Mouse (Mus musculus) neural tube, embryonic 15.5 days (tissue): ENCODE data around the gene Gm9044. TPM values are rescaled to one million over a fixed set of nuclear protein-coding genes. Genes with fewer than 3 reads are reported as not detected.
"Not testable (repeated sequence)": the region's sequence is repeated elsewhere in the genome, so short reads cannot be mapped to it uniquely, and the experiment has no call there.

ENCODE experiments used
- ATAC-seq: fragments of 200-750 bp; cut with Nextera tagmentation; 2 replicates; pipeline ENCODE4 v1.8.0; 2017; ENCODE audit warnings: mild to moderate bottlenecking, moderate TSS enrichment, moderate library complexity; ENCODE audit not compliant: low FRiP score
- H3K27ac ChIP-seq: fragments of 300-500 bp; sonication (generic); replicated peaks from 2 replicates; pipeline ENCODE4 v1.5.1; 2015; ENCODE audit warnings: mild to moderate bottlenecking, inconsistent platforms
- H3K27me3 ChIP-seq: fragments of 300-500 bp; sonication (generic); replicated peaks from 2 replicates; pipeline ENCODE4 v1.6.1; 2015; ENCODE audit warnings: inconsistent platforms
- H3K36me3 ChIP-seq: fragments of 300-500 bp; sonication (generic); 2 replicates; pipeline ENCODE4 v1.6.1; 2015; ENCODE audit warnings: inconsistent platforms
- H3K4me1 ChIP-seq: fragments of 300-500 bp; sonication (generic); 2 replicates; pipeline ENCODE4 v1.6.1; 2015; ENCODE audit warnings: inconsistent platforms
- H3K4me2 ChIP-seq: fragments of 300-500 bp; sonication (generic); 2 replicates; pipeline ENCODE4 v1.6.1; 2015; ENCODE audit warnings: inconsistent platforms, mild to moderate bottlenecking, moderate library complexity
- H3K4me3 ChIP-seq: fragments of 300-500 bp; sonication (generic); replicated peaks from 2 replicates; pipeline ENCODE4 v1.5.1; 2015; ENCODE audit warnings: mild to moderate bottlenecking, inconsistent platforms
- H3K9ac ChIP-seq: fragments of 300-500 bp; sonication (generic); replicated peaks from 2 replicates; pipeline ENCODE4 v1.6.1; 2015; ENCODE audit warnings: mild to moderate bottlenecking, inconsistent platforms
- H3K9me3 ChIP-seq: fragments of 300-500 bp; sonication (generic); replicated peaks from 2 replicates; pipeline ENCODE4 v1.6.1; 2016; ENCODE audit warnings: inconsistent platforms
- WGBS: fragments of 180-500 bp; shearing (Covaris S2); methylation state at CpG from one replicate; pipeline ENCODE4 v1.1.7; 2015; ENCODE audit warnings: mixed read lengths; 5-methylcytosine and 5-hydroxymethylcytosine counted together
- polyA plus RNA-seq: library from polyadenylated mRNA; unstranded; fragments of >200 nt; fragmentation: Nextera tagmentation; extraction: Ambion mirVana; gene quantifications from 2 replicates; pipeline ENCODE4 v1.2.1, GENCODE M21; 2015

Gene Gm9044
- not detected in 2 replicates for polyA plus RNA-seq

GRCm38 (mm10) chr10:118332308-118332707, at the start of gene Gm9044:
TSS of gene Gm9044 (minus strand) at chr10:118332408.
- not testable (repeated sequence) for H3K27me3 ChIP-seq, H3K36me3 ChIP-seq, ATAC-seq, H3K4me1 ChIP-seq, H3K9me3 ChIP-seq, H3K4me2 ChIP-seq, H3K4me3 ChIP-seq, H3K27ac ChIP-seq, H3K9ac ChIP-seq
- no CpG with 5 or more reads among the region's 14 CpGs for WGBS

GRCm38 (mm10) chr10:118370443-118370842, 38.2 kb upstream of the Gm9044 start:
- Histone ChIP-seq H3K9me3 (no peaks in the 10 kb centered on the region), H3K4me2 (peak overlapping the region; percentile 53), H3K4me3 (no peak overlapping the region; the same call in 1 of the 2 replicates), H3K27me3 (no peaks in the 10 kb centered on the region), H3K4me1 (peaks cover 3% of the 10 kb centered on the region; the same call in 1 of the 2 replicates), H3K9ac (peak overlapping the region; percentile 38; the same call in 1 of the 2 replicates), H3K36me3 (no peaks in the 10 kb centered on the region), H3K27ac (no peak overlapping the region)
- peak; percentile 87 for ATAC-seq
- 6% methylated on average over 10 of the region's 10 CpGs for WGBS

DNA sequence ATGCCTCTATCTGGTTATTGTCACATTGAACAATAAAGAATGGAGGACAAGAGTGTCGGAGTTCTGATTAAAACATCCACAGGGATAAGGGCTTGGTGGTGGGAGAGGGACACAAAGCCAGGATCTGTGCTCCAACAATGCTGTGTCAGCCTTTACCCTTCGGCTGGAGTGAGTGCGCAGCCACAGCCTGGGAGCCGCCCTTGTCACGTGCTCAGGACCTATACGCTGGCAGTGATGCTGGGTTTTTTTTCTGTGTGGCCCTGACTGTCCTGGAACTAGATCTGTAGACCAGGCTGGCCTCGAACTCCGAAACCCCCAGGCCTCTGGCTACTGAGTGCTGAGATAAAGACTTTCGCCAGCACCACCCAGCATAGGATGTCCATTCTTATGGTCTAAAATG, 37.3 kb upstream of the Gm9044 start:
- 91% methylated on average over 9 of the region's 9 CpGs for WGBS
- Histone ChIP-seq H3K27me3 (no peaks in the 10 kb centered on the region), H3K27ac (no peak overlapping the region), H3K36me3 (no peaks in the 10 kb centered on the region), H3K4me2 (no peak overlapping the region), H3K9ac (no peak overlapping the region), H3K4me1 (peaks cover 3% of the 10 kb centered on the region; the same call in 1 of the 2 replicates), H3K4me3 (no peak overlapping the region), H3K9me3 (no peaks in the 10 kb centered on the region)
- no peak for ATAC-seq

DNA sequence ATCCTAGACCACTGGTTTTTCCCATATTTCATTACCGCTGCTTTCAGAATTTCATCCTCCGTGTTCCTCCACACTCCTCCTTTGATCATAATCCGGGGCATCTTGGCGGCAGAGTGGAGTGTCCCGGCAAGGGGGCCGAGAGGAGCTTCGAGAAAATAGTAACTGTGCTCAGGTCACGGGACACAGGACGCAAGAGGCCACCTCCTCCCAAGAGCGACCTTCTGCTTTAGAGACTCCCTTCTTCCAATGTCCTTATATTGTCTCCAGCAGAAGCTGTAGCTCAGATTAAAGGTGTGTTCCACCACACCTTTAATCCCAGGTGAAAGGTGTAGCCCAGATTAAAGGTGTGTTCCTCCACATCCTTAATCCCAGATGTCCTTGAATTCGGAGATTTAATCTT, 21.8 kb upstream of the Gm9044 start, which contains the start of gene Gm9049:
TSS of gene Gm9049 (minus strand) at position 101 of the 400 bp plus-strand sequence.
- not testable (repeated sequence) for H3K4me1 ChIP-seq, H3K4me3 ChIP-seq, H3K4me2 ChIP-seq, H3K36me3 ChIP-seq, H3K9ac ChIP-seq, H3K9me3 ChIP-seq, H3K27me3 ChIP-seq, H3K27ac ChIP-seq, ATAC-seq
- 80% methylated on average over 1 of the region's 11 CpGs for WGBS

GRCm38 (mm10) chr10:118348579-118348978, 16.4 kb upstream of the Gm9044 start, which contains the start of gene Gm9048:
TSS of gene Gm9048 (minus strand) at chr10:118348679.
- not testable (repeated sequence) for H3K4me2 ChIP-seq, H3K27ac ChIP-seq, H3K36me3 ChIP-seq, H3K9me3 ChIP-seq, H3K4me3 ChIP-seq, H3K4me1 ChIP-seq, H3K27me3 ChIP-seq, ATAC-seq, H3K9ac ChIP-seq
- WGBS: 100% methylated on average over 1 of the region's 14 CpGs

DNA sequence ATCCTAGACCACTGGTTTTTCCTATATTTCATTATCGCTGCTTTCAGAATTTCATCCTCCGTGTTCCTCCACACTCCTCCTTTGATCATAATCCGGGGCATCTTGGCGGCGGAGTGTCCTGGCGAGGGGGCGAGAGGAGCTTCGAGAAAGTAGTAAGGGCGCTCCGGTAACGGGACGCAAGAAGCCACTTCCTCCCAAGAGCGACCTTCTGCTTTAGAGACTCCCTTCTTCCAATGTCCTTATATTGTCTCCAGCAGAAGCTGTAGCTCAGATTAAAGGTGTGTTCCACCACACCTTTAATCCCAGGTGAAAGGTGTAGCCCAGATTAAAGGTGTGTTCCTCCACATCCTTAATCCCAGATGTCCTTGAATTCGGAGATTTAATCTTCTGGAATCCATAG, 10.9 kb upstream of the Gm9044 start, which contains the start of gene Gm9046:
TSS of gene Gm9046 (minus strand) at position 101 of the 400 bp plus-strand sequence.
- H3K36me3 ChIP-seq, H3K4me1 ChIP-seq, ATAC-seq, H3K27me3 ChIP-seq, H3K4me2 ChIP-seq, H3K4me3 ChIP-seq, H3K27ac ChIP-seq, H3K9ac ChIP-seq, H3K9me3 ChIP-seq: not testable (repeated sequence)
- no CpG with 5 or more reads among the region's 14 CpGs for WGBS

DNA sequence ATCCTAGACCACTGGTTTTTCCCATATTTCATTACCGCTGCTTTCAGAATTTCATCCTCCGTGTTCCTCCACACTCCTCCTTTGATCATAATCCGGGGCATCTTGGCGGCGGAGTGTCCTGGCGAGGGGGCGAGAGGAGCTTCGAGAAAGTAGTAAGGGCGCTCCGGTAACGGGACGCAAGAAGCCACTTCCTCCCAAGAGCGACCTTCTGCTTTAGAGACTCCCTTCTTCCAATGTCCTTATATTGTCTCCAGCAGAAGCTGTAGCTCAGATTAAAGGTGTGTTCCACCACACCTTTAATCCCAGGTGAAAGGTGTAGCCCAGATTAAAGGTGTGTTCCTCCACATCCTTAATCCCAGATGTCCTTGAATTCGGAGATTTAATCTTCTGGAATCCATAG, 5.5 kb upstream of the Gm9044 start, which contains the start of gene Gm9045:
TSS of gene Gm9045 (minus strand) at position 101 of the 400 bp plus-strand sequence.
- H3K27ac ChIP-seq, H3K27me3 ChIP-seq, H3K9ac ChIP-seq, H3K4me3 ChIP-seq, H3K4me1 ChIP-seq, H3K9me3 ChIP-seq, H3K4me2 ChIP-seq, ATAC-seq, H3K36me3 ChIP-seq: not testable (repeated sequence)
- no CpG with 5 or more reads among the region's 14 CpGs for WGBS

- not testable (repeated sequence) for ATAC-seq, H3K27me3 ChIP-seq, H3K9me3 ChIP-seq, H3K4me3 ChIP-seq, H3K4me2 ChIP-seq, H3K36me3 ChIP-seq, H3K9ac ChIP-seq, H3K4me1 ChIP-seq, H3K27ac ChIP-seq
- WGBS: no CpG with 5 or more reads among the region's 11 CpGs
Observed at GRCm38 (mm10) chr10:118326869-118327268, 5.3 kb downstream of the Gm9044 start, which contains the start of gene Gm9040. TSS of gene Gm9040 (minus strand) at chr10:118326969.

GRCm38 (mm10) chr10:118319024-118319423, 13.2 kb downstream of the Gm9044 start:
- 84% methylated on average over 8 of the region's 8 CpGs for WGBS
- H3K4me1 ChIP-seq: no peaks in the 10 kb centered on the region
- ATAC-seq: no peak

DNA sequence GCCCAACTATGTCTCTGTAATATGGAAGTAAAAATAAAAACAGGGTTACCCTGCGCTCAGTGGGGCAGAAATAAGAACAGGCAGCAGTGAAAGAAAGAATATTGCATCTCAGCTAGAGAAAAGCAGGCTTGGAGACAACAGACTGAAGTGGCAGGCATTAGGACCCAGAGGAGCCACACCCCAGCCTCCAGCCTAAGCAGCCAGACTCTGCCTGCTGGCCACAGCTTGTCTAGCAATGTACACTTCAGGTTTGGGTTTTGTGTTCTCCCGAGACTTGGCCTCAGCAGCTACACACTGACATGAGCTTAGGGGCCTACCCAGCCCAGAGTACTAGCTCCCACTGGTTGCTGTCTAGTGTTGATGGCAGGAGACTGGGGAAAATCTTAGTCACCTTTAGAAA, 30.1 kb downstream of the Gm9044 start:
- not testable (repeated sequence) for ATAC-seq, H3K27me3 ChIP-seq, H3K36me3 ChIP-seq, H3K9ac ChIP-seq, H3K9me3 ChIP-seq, H3K4me1 ChIP-seq, H3K27ac ChIP-seq, H3K4me3 ChIP-seq, H3K4me2 ChIP-seq
- 54% methylated on average over 2 of the region's 2 CpGs for WGBS

More at GRCm38 (mm10) chr10:118319024-118319423, 13.2 kb downstream of the Gm9044 start:
- Histone ChIP-seq H3K4me2 (no peak overlapping the region), H3K9me3 (no peaks in the 10 kb centered on the region), H3K27ac (no peak overlapping the region), H3K9ac (no peak overlapping the region), H3K27me3 (no peaks in the 10 kb centered on the region), H3K4me3 (no peak overlapping the region), H3K36me3 (no peaks in the 10 kb centered on the region)

DNA sequence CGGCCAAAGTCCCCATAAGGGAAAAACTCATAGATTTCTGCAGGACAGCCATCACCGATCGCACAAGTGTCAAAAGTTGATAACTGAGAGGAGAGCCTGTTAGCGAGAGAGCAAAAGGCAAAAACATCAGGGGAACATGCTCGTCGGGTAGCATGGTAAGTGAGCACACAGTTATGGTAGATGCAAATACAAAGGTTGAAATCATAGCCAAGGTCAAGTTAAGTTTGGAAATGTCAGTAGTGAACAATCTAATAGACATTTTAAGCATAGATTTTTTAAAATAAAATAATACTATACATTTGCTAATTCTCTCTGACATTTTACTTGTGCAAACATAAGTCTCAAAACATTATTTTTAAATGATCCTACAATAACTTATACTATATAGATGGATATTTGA, 37.3 kb downstream of the Gm9044 start, which contains the start of gene Iltifb:
TSS of gene Iltifb (minus strand) at position 101 of the 400 bp plus-strand sequence.
- no peak for ATAC-seq
- Histone ChIP-seq H3K4me2 (no peak within 1 kb of the TSS), H3K4me1 (no peaks in the 10 kb centered on the region), H3K4me3 (no peak within 1 kb of the TSS), H3K27ac (no peak within 1 kb of the TSS), H3K27me3 (no peaks in the 10 kb centered on the region), H3K9ac (no peak within 1 kb of the TSS), H3K36me3 (no peaks in the 10 kb centered on the region), H3K9me3 (no peaks in the 10 kb centered on the region)
- WGBS: 98% methylated on average over 6 of the region's 6 CpGs

DNA sequence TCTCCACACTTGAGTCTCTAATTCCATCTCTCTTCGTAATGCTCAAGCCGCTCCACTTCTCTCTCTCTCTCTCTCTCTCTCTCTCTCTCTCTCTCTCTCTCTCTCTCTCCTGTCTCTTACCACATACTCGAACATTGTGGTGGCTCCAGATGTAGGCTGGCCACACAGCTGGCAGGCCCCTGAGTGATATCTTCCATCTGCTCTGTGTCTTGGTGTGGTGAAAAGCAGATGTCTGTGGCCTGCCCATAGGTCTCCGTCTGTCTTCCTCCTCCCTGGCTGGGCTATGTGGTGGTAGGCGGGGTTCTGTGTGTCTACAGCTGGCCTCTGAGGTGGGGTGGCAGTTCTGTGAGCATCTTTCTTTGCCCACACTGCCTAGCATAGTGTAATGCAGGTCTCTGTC, 49.2 kb downstream of the Gm9044 start:
- H3K4me2 ChIP-seq, H3K9me3 ChIP-seq, H3K4me3 ChIP-seq, ATAC-seq, H3K27ac ChIP-seq, H3K9ac ChIP-seq, H3K4me1 ChIP-seq, H3K36me3 ChIP-seq, H3K27me3 ChIP-seq: not testable (repeated sequence)
- WGBS: 100% methylated on average over 2 of the region's 5 CpGs
